Mouse (Mus musculus) gastrocnemius, adult 2 months (tissue): ENCODE measurements around the gene Acsl1. TPM values are rescaled to one million over a fixed set of nuclear protein-coding genes. Genes with fewer than 3 reads are reported as not detected.

Experiments used
- DNase-seq: peaks from one replicate; pipeline ENCODE4 v3.0.0; 2022
- H3K27ac ChIP-seq: fragments of 200-600 bp; 2 replicates; pipeline ENCODE4 v1.8.1; 2022; ENCODE audit warnings: mild to moderate bottlenecking
- H3K4me3 ChIP-seq: fragments of 200-600 bp; 2 replicates; pipeline ENCODE4 v1.8.1; 2022; ENCODE audit warnings: mild to moderate bottlenecking, moderate library complexity
- CTCF ChIP-seq: fragments of 200-600 bp; IDR thresholded peaks from 2 replicates; pipeline ENCODE4 v1.8.1; 2022; ENCODE audit warnings: antibody characterized with exemption, mild to moderate bottlenecking, moderate library complexity
- intact Hi-C: fragments of 180-260 bp; cut with DNase I; formaldehyde crosslinking; loops from one replicate; pipeline ENCODE4 v1.15.1; 2025
- total RNA-seq, 2 experiments: library from RNA; stranded (reverse); gene quantifications; 2 replicates each; pipeline ENCODE4 v1.2.3; 2021

The Acsl1 gene
- total RNA-seq, 2 experiments from 2014 or later: 224 to 367 TPM

- TF ChIP-seq CTCF: no peak
- DNase-seq: peak; percentile 21
- peak overlapping the region; percentile 88 for H3K27ac ChIP-seq
- intact Hi-C loops: loop anchor here (10.0 kb wide), 1 partner anchor 234 kb away; no protein-coding TSS in a partner anchor
- H3K4me3 ChIP-seq: peak overlapping the region; percentile 52
These were observed 7.9 kb downstream of the Acsl1 start for GRCm38 (mm10) chr8:46478783-46479182.

- H3K27ac ChIP-seq: peak overlapping the region; percentile 88
- intact Hi-C loops: loop anchor here (10.0 kb wide), 1 partner anchor 235 kb away; no protein-coding TSS in a partner anchor
- TF ChIP-seq CTCF: no peak
- peak; percentile 73 for DNase-seq
- peak overlapping the region; percentile 52 for H3K4me3 ChIP-seq
These were observed 9.1 kb downstream of the Acsl1 start for GRCm38 (mm10) chr8:46479794-46480532.

GRCm38 (mm10) chr8:46480533-46480900 lies 9.7 kb downstream of the Acsl1 start:
- Histone ChIP-seq H3K4me3 (peak overlapping the region; percentile 23), H3K27ac (peak overlapping the region; percentile 88)
- no peak for TF ChIP-seq CTCF
- intact Hi-C loops: no loop called here
- peak; percentile 32 for DNase-seq

- DNase-seq: no peak
- intact Hi-C loops: no loop called here
- no peak overlapping the region for H3K4me3 ChIP-seq
- TF ChIP-seq CTCF: no peak
- H3K27ac ChIP-seq: peak overlapping the region; percentile 87
These were observed 11.9 kb downstream of the Acsl1 start for GRCm38 (mm10) chr8:46482771-46483170.

- Histone ChIP-seq H3K27ac (peak overlapping the region; percentile 87), H3K4me3 (no peak overlapping the region)
- intact Hi-C loops: no loop called here
- TF ChIP-seq CTCF: no peak
- DNase-seq: no peak
These were observed 12.4 kb downstream of the Acsl1 start for GRCm38 (mm10) chr8:46483247-46483646.

GRCm38 (mm10) chr8:46484077-46484476 lies 13.2 kb downstream of the Acsl1 start:
- H3K4me3 ChIP-seq: no peak overlapping the region

GRCm38 (mm10) chr8:46484931-46485463 lies 14.2 kb downstream of the Acsl1 start:
- no peak for TF ChIP-seq CTCF
- Histone ChIP-seq H3K4me3 (no peak overlapping the region), H3K27ac (peak overlapping the region; percentile 87)
- intact Hi-C loops: no loop called here
- no peak for DNase-seq

More at GRCm38 (mm10) chr8:46484077-46484476, 13.2 kb downstream of the Acsl1 start:
- no peak for DNase-seq
- no peak for TF ChIP-seq CTCF
- intact Hi-C loops: no loop called here
- peak overlapping the region; percentile 87 for H3K27ac ChIP-seq

GRCm38 (mm10) chr8:46488085-46488561 lies 17.3 kb downstream of the Acsl1 start:
- TF ChIP-seq CTCF: no peak
- peak; percentile 47 for DNase-seq
- Histone ChIP-seq H3K27ac (peak overlapping the region; percentile 87), H3K4me3 (peak overlapping the region; percentile 20)
- intact Hi-C loops: no loop called here

GRCm38 (mm10) chr8:46489196-46489595 lies 18.4 kb downstream of the Acsl1 start:
- intact Hi-C loops: no loop called here
- no peak for DNase-seq
- peak overlapping the region; percentile 87 for H3K27ac ChIP-seq
- no peak overlapping the region; the same call in 1 of the 2 replicates for H3K4me3 ChIP-seq
- no peak for TF ChIP-seq CTCF

- no peak for TF ChIP-seq CTCF
- DNase-seq: no peak
- intact Hi-C loops: no loop called here
- Histone ChIP-seq H3K27ac (peak overlapping the region; percentile 87), H3K4me3 (peak overlapping the region; percentile 66; the same call in 1 of the 2 replicates)
These were observed 19.4 kb downstream of the Acsl1 start for GRCm38 (mm10) chr8:46490250-46490649.

- intact Hi-C loops: no loop called here
- TF ChIP-seq CTCF: no peak
- DNase-seq: peak; percentile 76
- H3K27ac ChIP-seq: peak overlapping the region; percentile 87
- peak overlapping the region; percentile 66 for H3K4me3 ChIP-seq
These were observed 20.0 kb downstream of the Acsl1 start for GRCm38 (mm10) chr8:46490821-46491220.

GRCm38 (mm10) chr8:46493495-46494170 lies 22.8 kb downstream of the Acsl1 start:
- DNase-seq: no peak
- H3K4me3 ChIP-seq: peak overlapping the region; percentile 66
- intact Hi-C loops: no loop called here
- peak overlapping the region; percentile 87 for H3K27ac ChIP-seq
- no peak for TF ChIP-seq CTCF

GRCm38 (mm10) chr8:46496852-46497251 lies 26.0 kb downstream of the Acsl1 start:
- DNase-seq: no peak
- peak overlapping the region; percentile 86 for H3K27ac ChIP-seq
- no peak for TF ChIP-seq CTCF
- intact Hi-C loops: no loop called here
- peak overlapping the region; percentile 52 for H3K4me3 ChIP-seq
